Mouse (Mus musculus) telencephalon, adult 2 months (tissue): ENCODE data around the gene Hist1h2ak.
"Not testable (repeated sequence)": the region's sequence is repeated elsewhere in the genome, so short reads cannot be mapped to it uniquely, and the experiment has no call there.

ENCODE experiments used
- DNase-seq: peaks from one replicate; pipeline ENCODE4 v3.0.0-alpha.2; 2011; ENCODE audit warnings: low read depth, low spot score

Gene Hist1h2ak

DNA sequence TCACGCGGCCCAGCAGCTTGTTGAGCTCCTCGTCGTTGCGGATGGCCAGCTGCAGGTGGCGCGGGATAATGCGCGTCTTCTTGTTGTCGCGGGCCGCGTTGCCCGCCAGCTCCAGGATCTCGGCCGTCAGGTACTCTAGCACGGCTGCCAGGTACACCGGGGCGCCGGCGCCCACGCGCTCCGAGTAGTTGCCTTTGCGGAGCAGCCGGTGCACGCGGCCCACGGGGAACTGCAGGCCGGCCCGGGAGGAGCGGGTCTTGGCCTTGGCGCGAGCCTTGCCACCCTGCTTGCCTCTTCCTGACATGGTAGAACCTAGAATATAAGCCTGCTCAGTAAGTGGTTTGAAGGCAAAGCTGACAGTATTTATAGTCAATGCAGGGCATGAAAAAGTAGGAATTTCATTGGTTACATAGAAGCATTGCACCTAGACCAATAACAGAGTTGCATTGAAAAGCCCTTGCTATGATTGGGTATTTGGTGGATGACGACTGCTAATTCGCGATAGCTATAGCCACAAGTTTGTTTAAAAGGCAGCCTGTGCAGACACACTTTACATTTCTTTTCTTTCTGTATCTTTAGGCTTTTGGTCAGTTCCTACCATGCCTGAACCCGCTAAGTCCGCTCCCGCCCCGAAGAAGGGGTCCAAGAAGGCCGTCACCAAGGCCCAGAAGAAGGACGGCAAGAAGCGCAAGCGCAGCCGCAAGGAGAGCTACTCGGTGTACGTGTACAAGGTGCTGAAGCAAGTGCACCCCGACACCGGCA is at the start of gene Hist1h2ak, which contains the start of gene Hist1h2bn:
Hist1h2ak (minus strand) TSS at position 304 of the 762 bp plus-strand sequence.
Hist1h2bn (plus strand) TSS at position 600 of the 762 bp plus-strand sequence.
- peak; percentile 98 for DNase-seq

DNA sequence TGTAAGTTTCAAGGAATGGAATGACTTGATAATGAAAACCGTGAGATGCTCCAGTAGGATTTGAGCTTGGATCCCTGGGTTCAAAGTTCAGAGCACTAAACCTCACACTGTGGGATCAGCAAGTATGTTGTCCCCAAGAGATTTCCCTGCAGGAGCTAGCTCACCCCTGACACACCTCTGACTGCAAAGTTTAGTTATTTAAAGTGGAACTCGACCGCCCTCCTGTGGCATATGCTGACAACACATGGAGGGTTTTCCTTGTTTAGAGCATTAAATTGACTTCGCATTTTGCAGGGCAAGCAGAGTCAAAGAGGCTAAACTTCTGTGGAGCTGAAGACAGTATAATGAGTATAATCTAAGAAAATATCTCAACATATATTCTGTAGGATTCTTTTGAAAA is 49.4 kb upstream of the Hist1h2ak start:
- not testable (repeated sequence) for DNase-seq

DNA sequence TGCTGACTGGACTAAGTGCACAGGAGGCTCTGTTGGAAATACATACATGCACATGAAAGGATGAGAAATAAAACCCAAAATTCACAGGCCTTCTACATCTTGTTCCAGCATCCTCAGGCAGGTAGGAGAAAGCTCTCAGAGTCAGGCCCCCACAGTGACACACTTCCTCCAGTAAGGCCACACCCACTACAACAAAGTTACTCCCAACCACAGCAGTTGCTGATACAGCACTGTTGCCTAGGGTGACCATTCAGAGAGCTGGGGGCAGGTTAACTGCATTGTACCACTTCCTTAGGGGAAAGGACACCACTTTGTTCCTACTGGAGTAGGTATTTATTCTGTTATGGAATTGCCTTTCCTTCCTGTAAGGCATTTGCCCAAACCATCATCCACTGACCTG is 43.5 kb upstream of the Hist1h2ak start:
- DNase-seq = not testable (repeated sequence)

GRCm38 (mm10) chr13:21795584-21795983 is 42.0 kb upstream of the Hist1h2ak start:
- DNase-seq = no peak

DNA sequence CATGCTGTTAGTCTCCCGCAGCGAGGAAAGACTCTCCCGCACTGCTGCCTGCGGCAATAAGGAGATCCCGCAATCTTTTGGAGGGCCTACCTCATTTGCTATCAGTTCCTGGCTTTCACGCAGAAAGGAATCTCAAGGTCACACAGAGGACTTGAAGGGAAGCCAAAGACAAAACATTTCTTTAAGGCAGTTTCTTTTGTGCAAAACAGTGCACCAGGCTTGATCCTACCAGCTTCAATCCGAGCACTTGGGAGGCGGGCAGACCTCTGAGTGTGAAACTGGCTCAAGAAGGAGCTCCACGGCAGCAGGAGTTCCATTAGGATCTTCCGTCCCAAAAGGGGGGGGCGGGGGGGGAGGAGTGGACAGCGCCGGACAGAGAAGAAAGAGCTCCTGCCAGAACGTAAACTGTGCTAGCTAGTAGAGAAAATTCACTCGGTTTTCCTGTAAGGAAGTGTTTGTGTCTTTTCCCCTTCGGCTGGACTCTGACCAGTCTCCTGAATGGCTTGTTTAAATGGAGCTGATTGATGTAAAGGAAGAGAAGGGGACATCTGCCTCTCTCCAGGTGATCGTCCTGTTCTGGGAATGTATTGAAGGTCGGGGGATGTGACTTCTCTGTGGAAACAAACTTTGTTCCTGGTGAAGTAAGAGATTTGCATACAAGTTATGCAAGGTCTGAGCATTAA is 37.1 kb upstream of the Hist1h2ak start:
- no peak for DNase-seq

GRCm38 (mm10) chr13:21789925-21790324 is 36.3 kb upstream of the Hist1h2ak start:
- no peak for DNase-seq

DNA sequence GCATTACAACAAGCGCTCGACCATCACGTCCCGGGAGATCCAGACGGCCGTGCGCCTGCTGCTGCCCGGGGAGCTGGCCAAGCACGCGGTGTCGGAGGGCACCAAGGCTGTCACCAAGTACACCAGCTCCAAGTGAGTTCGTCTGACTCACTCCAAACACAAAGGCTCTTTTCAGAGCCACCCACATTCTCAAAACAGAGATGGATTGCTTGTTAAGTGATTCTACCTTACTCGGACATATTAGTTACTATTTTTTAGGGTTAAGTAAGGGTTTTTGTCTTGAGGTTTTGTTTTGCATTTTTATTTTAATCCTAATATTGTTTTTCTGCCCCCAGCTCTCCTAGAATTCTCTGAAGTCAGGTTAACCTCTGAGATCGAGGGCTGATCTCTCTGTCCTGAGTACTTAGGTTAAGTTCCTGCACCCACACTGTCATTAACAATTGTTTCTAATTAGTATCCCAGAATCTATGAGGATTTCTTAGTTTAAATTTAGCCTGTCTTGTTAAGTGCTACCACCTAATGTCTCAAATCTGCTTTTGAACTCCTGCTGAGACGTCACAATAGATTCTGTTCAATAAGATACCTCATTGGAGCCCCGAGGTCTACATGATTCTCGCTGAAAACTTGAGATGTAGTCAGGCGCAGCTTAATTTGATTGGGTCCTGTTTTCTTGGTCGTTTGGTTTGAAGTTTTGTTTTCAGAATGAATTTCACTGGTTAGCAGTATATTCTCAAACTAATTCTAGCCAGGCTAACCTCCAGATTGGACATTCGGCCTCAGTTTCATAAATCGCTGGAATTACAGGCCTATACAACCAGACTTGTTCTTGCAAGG is 34.4 kb upstream of the Hist1h2ak start:
- no peak for DNase-seq

DNA sequence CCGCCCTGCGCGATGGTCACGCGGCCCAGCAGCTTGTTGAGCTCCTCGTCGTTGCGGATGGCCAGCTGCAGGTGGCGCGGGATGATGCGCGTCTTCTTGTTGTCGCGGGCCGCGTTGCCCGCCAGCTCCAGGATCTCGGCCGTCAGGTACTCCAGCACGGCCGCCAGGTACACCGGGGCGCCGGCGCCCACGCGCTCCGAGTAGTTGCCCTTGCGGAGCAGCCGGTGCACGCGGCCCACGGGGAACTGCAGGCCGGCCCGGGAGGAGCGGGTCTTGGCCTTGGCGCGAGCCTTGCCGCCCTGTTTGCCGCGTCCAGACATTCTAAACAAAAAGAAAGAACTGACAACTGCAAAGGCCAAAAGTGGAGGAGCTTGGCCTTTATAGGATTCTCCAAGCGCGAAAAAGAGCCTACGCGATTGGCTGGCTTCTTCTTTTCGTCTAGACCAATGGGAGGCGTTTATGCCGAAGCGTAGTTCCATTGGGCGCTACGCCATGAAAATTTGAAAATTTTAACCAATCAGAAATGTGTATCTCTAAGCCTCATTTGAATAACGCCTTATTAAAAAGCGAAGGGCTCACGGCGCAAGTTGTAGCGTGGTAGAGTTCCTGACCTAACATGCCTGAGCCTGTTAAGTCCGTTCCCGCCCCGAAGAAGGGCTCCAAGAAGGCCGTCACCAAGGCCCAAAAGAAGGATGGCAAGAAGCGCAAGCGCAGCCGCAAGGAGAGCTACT is 33.4 kb upstream of the Hist1h2ak start, which contains the start of the genes Hist1h2an and Hist1h2bp:
Hist1h2an (minus strand) TSS at position 320 of the 731 bp plus-strand sequence.
Hist1h2bp (plus strand) TSS at position 563 of the 731 bp plus-strand sequence.
- peak; percentile 98 for DNase-seq

DNA sequence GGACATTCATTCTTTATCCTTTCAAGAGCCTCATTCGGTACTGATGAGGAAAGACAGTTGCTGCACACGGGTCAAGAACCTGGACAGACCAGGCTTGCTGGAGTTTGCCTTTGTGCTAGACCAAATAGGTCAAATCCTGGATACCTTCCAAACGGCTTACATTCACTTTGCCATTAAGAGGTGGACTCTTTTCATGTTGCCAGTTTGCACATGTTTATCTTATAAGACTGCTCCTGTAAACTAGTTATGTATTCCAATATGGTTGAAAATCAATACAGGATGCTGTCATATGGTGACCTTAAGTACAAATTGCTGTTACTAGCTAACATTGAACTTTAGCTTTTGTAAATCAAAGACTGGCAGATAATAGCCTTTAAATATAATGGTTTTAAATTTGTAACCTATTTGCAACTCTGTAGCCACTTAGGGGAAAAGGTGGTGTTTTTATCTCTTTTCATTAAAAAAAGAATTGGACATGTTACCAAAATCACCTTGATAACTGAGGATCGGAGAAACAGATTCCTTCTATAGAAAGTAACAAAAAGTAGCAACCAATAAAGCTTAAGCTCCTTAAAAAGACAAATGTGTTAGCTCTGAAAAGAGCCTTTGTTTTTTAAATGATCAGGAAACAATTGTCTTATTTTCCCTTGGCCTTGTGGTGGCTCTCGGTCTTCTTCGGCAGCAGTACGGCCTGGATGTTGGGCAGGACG is 32.7 kb upstream of the Hist1h2ak start:
- no peak for DNase-seq

DNA sequence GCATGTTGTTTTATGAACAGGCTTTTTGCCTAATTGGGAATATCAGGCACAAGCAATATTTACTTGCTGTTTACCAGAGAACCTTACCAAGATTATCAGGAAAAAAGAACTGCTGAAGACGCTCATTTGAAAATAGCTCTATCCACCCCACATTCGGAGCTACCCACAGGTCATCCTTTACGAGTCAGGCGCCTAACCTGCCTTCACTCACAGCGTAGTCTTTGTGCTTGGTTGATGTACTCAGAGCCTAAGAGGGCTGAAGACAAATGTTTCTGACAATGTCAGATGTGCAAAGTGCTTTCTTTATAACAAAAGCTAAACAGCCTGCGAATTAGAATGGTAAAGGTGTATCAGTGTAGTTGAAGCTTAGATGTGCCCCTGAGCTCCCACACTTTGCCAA is 30.7 kb upstream of the Hist1h2ak start:
- DNase-seq = no peak

- peak; percentile 26 for DNase-seq
These were observed 30.1 kb upstream of the Hist1h2ak start for GRCm38 (mm10) chr13:21783734-21784161.

DNA sequence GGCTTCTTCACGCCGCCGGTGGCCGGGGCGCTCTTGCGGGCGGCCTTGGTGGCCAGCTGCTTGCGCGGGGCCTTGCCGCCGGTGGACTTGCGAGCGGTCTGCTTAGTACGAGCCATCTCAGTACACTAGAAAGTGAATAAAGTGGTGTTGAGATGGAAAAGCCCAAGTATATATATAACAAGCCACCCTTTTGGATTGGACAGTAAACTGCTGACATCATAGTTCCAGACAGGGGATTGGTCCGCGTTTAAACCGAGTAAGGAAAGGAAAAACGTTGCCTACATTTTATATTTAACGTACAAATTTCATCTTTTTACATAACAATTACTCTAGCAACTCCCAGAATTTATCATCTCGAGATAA is 29.6 kb upstream of the Hist1h2ak start, which contains the start of gene Hist1h3i:
Hist1h3i (minus strand) TSS at position 116 of the 363 bp plus-strand sequence.
- peak; percentile 94 for DNase-seq

- DNase-seq = peak; percentile 5
These were observed 29.0 kb upstream of the Hist1h2ak start for GRCm38 (mm10) chr13:21782361-21783254.

DNA sequence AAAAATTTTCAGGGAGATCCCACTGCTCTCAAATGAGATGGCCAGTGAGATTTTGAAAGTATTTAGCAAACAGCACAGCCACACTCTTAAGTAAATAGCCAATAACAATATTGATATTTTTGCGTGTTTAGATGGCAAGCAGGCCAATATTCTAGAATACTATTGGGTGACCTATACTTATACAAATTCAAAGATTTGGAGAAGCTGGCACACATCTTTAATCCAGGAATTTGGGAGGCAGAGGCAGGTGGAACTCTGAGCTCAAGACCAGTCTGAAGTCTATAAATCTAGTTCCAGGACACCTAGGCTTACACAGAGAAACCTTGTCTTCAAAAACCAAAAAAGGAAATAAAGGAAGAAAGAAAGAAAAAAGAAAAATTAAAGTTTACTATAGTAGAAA is 28.0 kb upstream of the Hist1h2ak start:
- no peak for DNase-seq

- no peak for DNase-seq
These were observed 27.5 kb upstream of the Hist1h2ak start for GRCm38 (mm10) chr13:21781021-21781555.

GRCm38 (mm10) chr13:21779767-21780731 is 26.4 kb upstream of the Hist1h2ak start, which contains the start of gene Hist1h1b:
Gene Hist1h1b (minus strand): TSS chr13:21780625.
- DNase-seq = peak; percentile 31

DNA sequence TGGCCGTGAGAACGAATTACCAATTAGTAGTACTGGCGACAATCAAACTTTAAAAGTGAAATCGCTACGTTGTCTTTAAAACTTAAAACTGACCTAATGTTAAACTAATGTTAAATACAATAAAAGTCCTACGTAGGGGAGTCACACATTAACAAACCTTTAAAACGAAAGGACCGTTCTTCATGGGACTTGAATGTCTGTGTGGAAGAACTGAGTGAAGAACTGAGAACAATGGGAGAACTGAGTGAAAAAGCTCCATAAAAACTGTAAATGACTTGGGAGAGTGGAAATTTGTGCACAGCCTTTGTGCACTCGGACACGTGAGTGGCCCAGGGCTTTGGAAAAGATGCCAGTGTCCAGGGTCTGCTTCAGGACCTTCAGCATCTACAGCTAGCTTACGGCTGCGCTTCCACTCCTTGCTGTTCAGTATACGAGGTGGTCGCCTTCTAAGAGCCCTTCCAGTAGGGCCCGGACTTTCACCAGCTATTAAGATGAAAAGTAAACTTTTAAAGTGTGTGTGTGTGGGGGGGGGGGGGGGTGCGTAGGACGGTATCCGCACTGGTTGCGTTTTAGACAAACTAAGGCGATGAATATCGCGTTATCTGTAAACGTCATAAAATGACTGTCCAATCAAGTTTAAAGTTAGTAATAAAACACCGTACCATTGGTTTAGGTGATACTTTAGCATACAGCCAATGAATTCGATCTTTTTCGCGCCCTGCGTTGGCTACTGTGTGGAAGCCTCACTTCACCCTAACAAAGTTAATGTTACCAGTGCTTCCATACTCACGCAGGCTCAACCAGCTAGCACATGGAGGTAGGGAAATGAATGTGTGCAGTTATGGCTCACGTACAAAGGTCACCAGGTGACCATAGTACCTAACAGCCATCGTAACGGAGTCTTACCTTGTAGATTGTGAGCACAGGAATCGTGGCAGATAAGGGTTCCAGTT is 25.5 kb upstream of the Hist1h2ak start:
- DNase-seq = peak; percentile 93
